Mouse (Mus musculus) natural killer cell, adult 2 months (primary cell): Measurements from ENCODE around the gene Sh3gl3.

Experiments used
- DNase-seq, 2 experiments: peaks; one replicate each; pipeline ENCODE4 v3.0.0; 2022; ENCODE audit warnings: low spot score in 2 of 2

Sh3gl3 gene

DNA sequence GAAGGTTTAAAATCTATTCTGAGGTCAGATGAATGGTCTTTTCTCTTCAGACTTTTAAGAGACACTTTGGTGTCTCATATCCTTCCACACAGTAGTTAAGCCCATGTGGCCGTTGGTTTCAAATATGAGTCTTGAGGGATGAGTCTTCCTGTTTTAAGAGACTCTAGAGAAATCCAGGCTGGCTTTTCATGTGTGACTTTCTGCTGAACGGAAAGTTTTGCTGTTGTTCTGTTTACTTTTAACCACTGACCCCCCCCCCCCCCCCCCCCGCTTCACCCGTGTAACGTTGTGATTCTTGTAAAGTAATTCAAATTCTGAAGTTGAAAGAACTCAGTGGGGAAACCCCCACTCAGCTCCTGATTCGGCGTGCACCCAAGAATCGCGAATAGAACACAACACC is 61.8 kb downstream of the Sh3gl3 start:
- DNase-seq: no peak

DNA sequence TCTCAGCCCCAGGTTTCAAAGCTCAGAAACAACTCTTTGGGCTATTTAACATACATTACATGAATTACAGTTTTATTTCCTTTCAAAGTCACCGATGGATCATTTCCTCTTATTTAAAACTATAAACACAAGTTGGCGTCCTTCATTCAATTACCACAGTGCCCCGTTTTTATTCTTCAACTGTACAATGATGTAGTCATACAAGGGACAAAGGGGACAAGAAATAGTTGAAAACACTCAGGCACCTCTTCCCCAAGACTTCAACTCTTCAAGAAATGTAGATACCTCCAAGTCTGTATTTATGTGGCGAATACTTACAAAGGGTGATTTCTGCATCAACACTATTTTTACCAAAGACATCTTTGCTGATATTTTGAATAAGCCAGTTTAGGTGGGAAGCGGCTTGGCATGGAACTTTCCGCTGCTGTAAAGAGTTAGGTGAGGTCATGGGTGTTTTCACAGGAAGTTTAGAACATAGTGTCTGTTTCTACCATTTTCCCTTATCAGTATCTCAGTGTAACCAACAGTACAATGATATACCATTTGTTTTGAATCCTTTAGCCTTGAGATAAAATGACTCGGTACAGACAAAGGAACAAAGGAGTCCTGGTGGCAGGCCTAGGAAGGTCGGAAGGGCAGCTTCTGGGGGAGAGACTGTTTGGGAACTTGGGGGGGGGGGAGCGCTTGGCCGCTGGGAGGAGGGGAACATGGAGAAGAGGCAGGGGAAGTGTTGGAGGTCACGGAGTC is 62.7 kb downstream of the Sh3gl3 start:
- DNase-seq: no peak

DNA sequence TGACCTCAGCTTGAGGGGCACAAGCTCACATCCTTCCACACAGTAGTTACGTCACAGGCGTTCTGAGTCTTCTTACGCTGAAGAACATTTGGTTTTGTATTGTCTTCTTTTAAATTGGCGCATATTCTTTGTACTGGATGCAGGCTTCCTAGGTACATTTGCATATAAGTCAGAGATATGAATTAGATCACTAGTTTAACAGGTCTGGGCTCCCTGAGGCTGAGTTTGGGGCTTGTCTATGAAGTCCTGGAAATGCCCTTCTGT is 63.2 kb downstream of the Sh3gl3 start:
- no peak for DNase-seq

DNA sequence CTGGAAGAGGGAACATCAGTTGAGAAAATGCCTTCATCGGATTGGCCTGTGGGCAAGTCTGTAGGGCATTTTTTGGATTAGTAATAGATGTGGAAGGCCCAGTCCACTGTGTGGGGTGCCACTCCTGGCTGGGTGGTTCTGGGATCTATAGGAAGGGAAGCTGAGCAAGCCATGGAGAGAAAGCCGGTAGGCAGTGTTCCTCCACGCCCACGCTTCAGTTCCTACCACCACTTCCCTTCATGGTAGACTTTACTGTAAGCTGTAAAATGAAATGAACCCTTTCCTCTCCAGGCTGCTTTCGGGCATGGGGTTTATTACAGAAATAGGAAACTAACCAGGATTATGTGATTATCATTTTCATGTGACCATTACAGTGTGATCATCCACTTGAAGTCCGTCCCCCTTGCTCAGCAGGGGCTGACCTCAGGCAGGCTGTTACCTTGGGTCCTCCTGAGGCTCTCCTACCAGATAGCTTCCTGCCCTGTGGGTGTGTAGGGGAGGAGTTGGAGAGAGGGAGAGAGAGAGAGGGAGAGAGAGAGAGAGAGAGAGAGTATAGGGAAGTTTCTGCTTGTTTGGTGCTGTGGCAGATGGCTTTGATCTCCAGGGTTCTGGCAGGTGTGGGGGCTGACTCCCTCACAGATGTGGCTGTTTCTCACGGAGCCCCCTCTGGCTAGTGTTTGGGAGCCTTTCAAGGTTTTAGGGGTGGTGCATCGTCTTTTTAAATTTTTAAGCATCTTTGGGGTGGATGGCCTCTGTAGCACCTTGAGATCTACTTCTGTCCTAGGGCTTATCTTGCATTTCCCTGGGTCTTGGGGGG is 67.0 kb downstream of the Sh3gl3 start:
- no peak for DNase-seq

DNA sequence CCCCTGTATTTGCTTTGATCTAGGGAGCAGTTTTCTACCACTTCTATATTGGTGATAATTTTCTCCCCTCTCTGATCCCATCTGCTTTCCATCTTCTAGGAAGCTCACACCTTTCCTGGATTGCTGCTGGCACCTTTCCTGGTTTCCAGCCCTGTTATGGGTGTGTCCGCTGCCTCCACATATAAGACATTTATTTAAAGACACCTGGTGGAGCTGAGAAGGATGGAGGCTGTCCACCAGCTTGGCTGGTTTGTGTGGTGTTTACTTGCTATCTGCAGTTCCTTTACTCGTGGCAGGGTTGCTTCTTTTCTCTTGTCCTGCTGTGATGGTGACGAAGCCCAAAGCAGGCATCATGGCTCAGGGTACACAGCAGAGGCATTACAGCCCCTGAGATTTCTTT is 71.1 kb downstream of the Sh3gl3 start:
- no peak for DNase-seq

DNA sequence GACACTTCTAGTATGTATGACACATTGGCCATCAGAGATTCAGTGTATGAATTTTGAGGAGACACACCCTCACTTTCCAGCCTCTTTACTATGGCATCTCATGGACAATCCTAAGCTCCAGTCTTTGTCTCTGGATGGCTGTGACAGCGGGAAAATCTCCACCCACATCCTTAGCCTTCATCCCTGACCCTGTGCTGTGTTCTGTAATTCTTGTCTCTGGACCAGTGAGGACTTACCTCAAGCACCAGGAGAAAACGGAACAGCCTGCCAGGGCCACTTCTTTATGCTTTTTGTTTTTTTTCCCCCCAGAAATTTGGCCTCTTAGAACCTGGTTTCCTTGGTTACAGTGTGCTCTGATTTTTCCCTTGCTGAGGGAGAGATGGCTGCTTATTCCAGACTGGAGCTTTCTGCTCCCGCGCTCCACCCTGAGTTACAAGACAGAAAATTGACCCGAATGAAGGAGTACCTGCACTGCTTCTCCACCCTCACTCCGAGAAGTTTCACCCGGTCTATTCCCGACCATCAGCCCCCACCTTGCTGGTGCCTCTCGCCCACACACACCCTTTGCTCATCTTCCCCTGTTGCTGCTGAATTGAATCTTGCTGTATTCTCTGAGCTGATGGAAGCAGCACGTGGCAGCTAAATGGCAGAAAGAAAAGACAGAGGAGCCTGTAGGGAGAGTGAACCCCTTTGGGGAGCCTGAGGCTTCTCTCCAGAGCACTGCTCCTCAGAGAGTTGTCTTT is 75.5 kb downstream of the Sh3gl3 start:
- DNase-seq: no peak

DNA sequence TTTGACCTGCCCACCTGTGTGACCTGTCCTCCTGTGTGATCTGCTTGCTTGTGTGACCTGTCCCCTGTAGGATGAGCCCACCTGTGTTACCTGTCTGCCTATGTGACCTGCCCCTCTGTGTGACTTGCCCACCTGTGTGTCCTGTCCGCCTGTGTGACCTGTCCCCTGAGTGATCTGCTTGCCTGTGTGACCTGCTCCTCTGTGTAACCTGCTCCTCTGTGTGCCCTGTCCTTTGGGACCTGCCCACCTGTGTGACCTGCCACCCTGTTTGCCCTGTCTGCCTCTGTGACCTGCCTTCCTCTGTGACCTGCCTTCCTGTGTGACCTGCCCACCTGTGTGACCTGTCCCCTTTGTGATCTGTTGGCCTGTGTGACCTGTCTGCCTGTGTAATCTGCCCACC is 79.7 kb downstream of the Sh3gl3 start:
- no peak for DNase-seq

DNA sequence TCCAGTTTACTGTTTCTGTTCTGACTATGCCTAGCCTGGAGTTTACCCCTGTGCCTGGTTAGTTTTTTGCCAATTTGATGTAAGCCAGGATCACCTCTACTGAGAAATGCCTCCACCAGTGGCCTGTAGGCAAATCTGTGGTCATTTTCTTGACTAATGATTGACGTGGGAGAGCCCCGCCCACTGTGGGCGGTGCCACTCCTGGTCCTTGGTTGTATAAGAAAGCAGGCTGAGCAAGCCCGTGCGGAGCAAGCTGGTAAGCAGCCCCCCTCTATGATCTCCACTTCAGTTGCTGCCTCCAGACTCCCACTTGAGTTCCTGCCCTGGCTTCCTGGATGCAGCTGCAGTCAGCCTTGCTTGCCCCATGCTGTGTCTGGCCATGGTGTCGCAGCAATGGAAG is 83.3 kb downstream of the Sh3gl3 start:
- no peak for DNase-seq

DNA sequence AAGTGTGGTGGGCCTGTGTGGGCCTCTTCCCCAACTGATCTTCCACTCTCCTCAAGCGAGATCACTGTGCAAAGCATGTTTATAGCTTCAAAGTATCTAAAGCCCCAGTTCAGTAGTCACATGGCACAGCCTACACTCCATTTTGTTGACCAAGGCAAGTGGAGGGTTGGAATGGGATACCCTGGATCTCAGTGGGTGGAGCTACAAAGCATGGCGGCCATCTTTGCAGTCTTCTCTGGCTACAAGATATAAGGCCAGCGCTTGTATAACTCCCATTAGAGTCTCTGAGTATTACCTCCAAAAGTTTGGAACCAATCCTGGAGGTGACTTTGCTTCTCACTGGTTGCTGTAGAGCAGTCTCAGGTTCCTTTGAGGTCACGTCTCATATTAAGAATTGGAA is 83.9 kb downstream of the Sh3gl3 start:
- DNase-seq: no peak

DNA sequence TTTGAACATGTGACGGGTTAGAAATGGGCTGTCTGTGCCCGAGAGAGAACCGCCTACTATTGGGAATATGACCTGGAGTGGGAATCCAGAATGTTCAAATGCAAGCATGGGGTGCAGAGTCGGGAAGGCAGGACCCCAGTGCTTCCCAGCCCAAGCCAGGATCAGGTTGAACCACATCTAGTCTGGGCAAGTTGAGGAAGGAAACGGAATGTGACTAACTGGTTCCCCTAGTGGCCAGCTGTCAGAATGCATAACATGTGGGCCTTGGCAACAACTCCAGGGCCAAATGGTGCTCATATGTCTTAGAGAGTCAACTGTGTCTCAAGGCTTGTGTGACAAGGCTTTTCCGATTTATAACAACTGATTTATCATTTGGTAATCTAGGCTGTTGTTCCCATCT is 86.6 kb downstream of the Sh3gl3 start:
- peak in 1 of 2 experiments; percentile 11 for DNase-seq

DNA sequence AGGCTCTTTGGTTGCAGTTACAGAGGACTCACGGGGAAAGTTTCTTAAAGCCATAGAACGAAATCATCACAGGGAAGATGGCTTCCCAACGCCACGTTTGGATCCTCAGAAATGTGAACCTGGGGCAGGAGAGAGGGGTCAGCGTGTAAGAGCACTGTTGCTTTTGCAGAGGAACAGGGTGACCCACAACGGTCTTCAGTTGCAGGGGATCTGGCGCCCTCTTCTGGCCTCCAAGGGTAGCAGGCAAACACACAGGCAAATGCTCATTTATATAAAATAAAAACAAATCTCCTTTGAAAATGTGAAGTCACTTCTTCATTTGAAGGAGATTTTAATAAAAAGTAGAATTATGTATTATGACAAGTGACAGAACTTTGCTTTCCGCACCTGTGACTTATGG is 89.5 kb downstream of the Sh3gl3 start:
- DNase-seq: peak in 1 of 2 experiments; percentile 18

DNA sequence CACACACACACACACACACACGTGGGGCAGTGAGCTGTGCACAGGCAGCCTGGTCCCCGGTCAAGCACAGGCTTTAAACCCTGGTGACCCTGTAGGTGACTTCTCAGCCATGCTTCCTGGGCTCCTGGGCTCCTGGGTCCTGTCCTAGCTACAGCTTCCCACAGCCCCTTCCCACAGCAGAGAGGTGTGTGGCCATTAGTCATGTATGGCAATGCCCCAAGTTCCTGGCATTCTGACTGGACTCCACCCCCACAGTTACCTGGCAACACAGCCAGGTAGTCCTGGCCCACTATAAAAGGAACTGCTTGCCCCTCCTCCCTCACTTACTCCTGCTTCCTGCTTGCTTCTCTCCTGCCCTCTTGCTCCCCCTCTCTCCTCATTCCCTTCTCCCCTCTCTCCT is 90.5 kb downstream of the Sh3gl3 start:
- DNase-seq: no peak

DNA sequence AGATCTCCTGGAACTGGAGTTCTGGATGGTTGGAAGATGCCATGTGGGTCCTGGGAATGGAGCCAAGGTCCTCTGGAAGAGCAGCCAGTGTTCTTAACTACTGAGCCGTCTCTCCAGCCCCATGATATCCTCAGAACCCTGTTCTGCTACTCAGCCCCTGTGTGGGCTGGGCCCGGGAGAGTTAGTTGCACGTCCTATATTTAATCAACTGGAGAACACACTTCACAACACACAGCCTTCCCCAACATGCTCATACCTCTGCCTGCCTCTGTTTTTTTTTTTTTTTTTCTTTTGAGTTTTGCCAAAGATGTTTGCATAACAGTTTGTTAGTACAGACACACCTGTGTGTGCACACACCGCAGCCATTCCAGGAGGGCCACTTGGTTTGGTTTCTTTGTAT is 91.7 kb downstream of the Sh3gl3 start:
- no peak for DNase-seq

DNA sequence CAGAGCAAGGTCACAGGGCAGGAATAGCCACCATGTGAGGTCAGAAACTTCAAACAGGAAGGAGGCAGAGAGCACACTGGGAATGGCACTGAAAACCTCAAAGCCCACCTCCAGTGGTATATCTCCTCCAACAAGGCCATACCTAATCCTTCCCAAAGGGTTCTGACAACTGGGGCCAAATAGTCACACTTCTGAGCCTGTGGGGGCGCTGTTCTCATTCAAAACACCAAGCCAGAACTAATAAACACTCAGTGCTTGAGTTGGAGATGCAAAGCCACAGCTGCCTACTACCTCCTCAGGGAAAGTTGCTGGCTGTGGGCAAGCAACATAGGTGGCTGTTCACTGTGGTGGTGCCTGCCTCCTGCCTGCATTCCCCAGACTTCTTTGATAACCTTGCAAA is 96.3 kb downstream of the Sh3gl3 start:
- DNase-seq: no peak

DNA sequence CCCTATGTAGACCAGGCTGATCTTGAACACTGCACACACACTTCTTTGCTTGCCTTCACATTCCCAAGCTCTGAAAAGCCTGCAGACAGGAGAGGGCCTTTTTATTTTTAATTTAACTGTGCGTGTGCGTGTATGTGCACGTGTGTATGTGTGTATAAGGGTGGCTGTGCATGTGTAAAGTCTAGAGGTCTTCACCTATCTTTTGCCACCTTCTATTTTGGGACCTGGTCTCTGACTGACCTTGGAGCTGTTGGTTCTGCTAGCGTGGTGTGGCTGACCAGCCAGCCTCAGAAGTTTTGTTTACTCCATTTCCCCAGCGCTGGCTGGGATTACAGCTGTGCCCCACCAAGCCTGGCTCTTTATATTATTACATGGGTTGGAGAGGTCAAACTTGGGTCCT is 98.1 kb downstream of the Sh3gl3 start:
- no peak for DNase-seq

DNA sequence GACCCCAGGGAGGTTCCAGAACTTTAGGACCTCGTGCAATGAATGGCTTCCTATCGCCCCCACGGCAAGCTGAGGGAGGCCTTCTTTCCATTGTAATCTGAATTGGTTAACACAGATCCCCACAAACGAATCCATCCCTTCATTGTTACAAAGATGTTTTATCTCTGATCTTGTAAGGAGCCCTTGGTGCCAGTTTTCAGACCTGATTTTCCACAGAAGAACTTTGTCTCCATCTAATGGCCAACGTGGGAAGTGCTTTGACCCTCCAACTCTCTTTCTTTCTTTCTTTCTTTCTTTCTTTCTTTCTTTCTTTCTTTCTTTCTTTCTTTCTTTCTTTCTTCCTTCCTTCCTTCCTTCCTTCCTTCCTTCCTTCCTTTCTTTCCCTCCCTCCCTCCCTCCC is 99.2 kb downstream of the Sh3gl3 start:
- DNase-seq: peak in 1 of 2 experiments; percentile 8

DNA sequence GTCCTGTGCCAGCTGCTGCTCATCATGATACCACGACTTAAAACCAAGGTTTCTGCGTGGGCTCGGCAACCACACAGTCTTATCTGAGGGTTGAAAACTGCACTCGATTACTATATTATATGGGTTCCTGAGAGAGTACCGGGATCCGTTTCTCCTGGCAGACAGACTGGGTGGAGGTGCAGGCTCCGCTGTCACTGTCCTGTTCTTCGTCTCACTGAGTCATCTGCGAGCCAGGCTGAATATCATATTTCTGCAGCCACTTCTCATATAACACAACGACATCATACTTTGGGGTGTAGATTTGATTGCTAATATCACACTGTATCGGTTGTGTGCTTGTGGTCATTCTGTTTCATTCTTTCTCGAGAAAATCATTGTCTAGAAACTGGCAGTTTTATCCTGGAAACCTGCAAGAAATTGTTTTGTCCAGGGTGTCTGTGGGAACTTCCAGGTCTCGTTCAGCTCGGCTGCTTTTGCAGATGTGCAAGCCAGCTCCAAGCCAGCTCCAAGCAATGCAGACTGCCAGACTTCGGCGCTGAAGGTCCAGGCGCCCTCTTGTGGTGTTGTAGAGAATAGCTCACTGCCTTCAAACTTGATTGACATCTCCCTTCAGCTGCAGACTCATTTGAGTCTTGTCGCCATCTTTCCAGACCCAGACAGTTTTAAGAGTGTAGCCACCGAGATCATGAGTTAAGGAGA is 100.5 kb downstream of the Sh3gl3 start:
- no peak for DNase-seq

DNA sequence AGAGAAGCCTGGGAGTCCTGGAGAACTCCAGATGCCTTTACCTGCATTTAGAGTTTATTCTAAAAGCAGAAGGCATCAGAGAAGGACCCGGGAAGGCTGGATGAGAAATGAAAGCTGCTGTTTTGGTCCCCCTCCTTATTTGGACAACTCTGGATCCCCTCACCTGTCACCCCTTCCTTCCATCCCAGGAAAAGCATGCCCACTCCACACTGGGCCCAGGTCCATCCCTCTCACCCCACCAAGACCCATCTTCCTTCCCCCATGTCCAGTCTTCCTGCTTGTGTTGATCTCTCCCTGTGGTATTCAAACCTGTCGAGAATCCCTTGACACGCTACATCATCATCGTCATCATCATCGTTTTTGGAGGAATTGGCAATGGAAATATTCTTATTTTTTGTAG is 101.3 kb downstream of the Sh3gl3 start:
- DNase-seq: no peak

DNA sequence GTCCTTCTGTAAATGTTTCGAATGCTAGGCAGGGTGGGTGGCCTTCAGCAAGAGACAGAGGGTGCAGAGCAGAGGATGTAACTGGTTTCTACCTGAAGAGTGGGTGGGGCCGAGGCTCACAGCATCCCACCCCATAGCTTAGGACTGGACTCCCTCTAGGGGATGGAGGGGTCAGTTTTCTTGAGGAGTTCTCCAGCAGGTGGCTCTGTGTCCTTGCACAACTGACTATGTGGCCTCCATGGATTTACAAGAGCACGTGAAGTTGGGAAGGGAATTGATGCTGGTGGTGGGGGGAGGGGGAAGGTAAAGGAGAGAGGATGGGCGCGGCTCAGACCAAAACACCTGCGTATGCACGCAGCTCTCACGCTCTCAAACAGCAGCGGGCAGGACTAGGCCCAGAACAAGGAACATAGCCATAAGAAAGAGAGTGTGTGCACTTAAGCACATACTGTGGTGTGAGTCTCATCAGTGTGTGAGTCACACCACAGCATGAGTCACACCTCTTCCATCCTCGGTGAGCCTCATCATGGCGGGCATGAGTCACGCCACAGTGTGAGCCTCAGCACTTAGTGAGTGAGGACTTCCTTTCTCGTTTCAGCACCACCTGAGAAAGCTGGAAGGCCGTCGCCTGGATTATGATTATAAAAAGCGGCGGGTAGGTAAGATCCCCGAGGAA is 102.0 kb downstream of the Sh3gl3 start:
- no peak for DNase-seq

DNA sequence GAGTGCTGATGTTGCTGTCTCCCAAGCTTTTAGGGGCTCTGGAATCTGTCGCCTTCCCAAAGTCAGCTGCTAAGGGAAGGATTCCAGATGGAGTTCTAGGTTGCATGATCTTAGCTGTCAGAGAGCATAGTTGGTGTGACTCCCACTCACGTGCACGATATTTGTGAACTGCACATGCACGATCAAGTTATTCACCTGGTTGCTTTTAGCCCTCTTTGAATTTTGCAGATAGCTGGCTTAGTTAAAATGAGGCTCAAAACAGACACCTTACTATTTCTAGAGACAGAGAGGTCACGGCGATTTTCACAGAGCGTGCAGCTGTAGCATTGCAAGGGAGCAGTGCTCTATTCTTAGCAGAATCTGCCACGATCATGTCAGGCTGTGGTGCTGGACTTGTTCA is 108.4 kb downstream of the Sh3gl3 start:
- DNase-seq: no peak

DNA sequence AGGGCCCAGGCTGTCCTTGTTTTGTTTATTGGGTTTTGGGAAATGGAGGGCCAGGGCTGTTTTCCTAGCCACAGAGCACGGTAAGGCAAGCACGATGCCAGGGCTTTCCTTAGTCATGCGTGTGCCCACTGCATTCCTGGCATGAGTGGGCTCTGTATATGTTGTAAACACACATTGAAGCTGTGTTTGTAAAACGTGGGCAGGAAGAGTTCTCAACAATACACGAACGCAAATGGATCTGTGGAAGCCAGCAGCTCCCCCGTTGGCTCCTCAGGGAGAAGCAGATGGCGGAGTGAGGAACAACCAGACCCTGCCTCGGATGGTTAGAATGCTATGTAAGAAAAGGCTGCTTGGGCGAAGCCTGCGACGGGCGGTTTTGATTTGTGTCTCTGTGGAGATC is 108.8 kb downstream of the Sh3gl3 start:
- DNase-seq: no peak

DNA sequence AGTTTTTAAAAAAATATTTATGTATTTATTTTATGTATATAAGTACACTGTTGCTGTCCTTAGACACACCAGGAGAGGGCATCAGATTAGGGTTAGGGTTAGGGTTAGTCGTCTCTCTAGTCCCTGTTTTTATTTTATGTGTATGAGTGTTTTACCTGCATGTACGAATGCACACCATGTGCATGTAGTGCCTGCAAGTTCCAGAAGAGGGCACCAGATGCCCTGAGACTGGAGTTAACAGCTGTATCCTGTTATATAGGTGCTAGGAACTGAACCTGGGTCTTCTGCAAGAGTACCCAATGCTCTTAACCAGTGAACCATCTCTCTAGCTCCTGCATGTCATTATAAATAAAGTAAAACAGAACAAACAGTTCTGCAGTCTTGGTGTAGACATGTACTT is 113.6 kb downstream of the Sh3gl3 start:
- no peak for DNase-seq
